8 mouse cellular contexts compared by ENCODE assay signal in the genomic region with DNA sequence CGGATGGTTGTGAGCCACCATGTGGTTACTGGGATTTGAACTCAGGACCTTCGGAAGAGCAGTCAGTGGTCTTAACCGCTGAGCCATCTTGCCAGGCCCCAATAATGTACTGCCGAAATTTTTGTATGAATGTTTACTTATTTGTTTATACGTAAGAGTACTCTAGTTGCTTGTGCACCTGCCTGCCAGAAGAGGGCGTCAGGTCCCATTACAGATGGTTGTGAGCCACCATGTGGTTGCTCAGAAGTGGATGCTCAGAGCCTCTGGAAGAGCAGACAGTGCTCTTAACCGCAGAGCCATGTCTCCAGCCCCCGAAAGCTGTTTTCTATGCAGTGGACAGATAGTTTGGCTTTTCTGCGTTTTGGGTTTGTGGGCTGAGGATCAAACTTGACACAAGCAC. TPM values are rescaled to one million over a fixed set of nuclear protein-coding genes. Genes with fewer than 3 reads are reported as not detected.
DNase-seq lines count a peak whose midpoint lies in the region; TF ChIP-seq lines count a peak whose summit lies in the region.

No protein-coding gene starts in this region.

- DNase-seq in heart, postnatal 10 days = peak; percentile 11 to 27
- DNase-seq in heart, adult 9 months (ENCODE audit: low spot score in 2 of 2) = no peak
- peak; percentile 23 for DNase-seq in urinary bladder, postnatal 14 days (ENCODE audit: low spot score)
- DNase-seq in urinary bladder, postnatal 25 days (ENCODE audit: low spot score) = no peak
- peak; percentile 44 for DNase-seq in mesoderm, embryonic 11.5 days (ENCODE audit: low read depth, low spot score)
- no peak for DNase-seq in urinary bladder, adult 2 months (ENCODE audit: low spot score)
- DNase-seq in yolk sac, embryonic 10.5 days (ENCODE audit: low spot score) = no peak

- TF ChIP-seq CTCF in embryonic fibroblast, embryonic 13.5 days (IDR thresholded peaks at IDR 0.05; ENCODE audit: borderline replicate concordance, insufficient read depth, low read length) = peak; percentile 35; the same call in 1 of the 2 replicates

- no peaks in the 10 kb centered on the region for H3K4me1 ChIP-seq in embryonic fibroblast, embryonic 13.5 days (ENCODE audit: control insufficient read depth, insufficient read depth, low read length)

- H3K27ac ChIP-seq in embryonic fibroblast, embryonic 13.5 days (ENCODE audit: insufficient read depth, low read length) = no peak overlapping the region

- no peak overlapping the region for H3K4me3 ChIP-seq in embryonic fibroblast, embryonic 13.5 days (ENCODE audit: insufficient read depth, low read length)

- TF ChIP-seq POLR2A in embryonic fibroblast, embryonic 13.5 days (IDR thresholded peaks at IDR 0.05; ENCODE audit: low read depth, low read length) = no peak

- intact Hi-C loops in heart, postnatal 10 days (cut with DNase I) = no loop called here

RNA-seq across cellular contexts. Expression of gene Fgfbp3, which starts 21.6 kb away (rescaled TPM):
- total RNA-seq in heart, postnatal 10 days (2021) = 1 to 10 TPM; 2.9 to 4.4 TPM
- polyA plus RNA-seq in embryonic fibroblast, embryonic 13.5 days (2011; ENCODE audit: insufficient read length, low read depth, missing spikeins) = 2.3 and 3.3 TPM in 2 replicates
- polyA plus RNA-seq in urinary bladder, adult 2 months (2012; rRNA removed) = 3.8 and 4.6 TPM in 2 replicates

RNA-seq across cellular contexts. Expression of gene Btaf1, which starts 28.1 kb away (rescaled TPM):
- total RNA-seq in heart, postnatal 10 days (2021) = 10 to 100 TPM; 13.6 to 16.6 TPM
- 27.5 and 30.2 TPM in 2 replicates for polyA plus RNA-seq in embryonic fibroblast, embryonic 13.5 days (2011; ENCODE audit: insufficient read length, low read depth, missing spikeins)
- 9.1 and 9.6 TPM in 2 replicates for polyA plus RNA-seq in urinary bladder, adult 2 months (2012; rRNA removed)

Comparison
In these comparisons a context has a peak if more than half of its experiments do, and no peak if none do; other contexts are left out.
1. DNase-seq: peak in heart, postnatal 10 days (2 of 2), urinary bladder, postnatal 14 days (single experiment) and mesoderm, embryonic 11.5 days (single experiment); none in heart, adult 9 months (0 of 2), urinary bladder, postnatal 25 days (single experiment), urinary bladder, adult 2 months (single experiment) and yolk sac, embryonic 10.5 days (single experiment).